9 mouse cellular contexts compared by ENCODE assay signal in genomic region chr3:57663731-57664130, GRCm38 (mm10). TPM values are rescaled to one million over a fixed set of nuclear protein-coding genes. Genes with fewer than 3 reads are reported as not detected.
DNase-seq lines count a peak whose midpoint lies in the region; ATAC-seq and TF ChIP-seq lines count a peak whose summit lies in the region.
"Had no signal": no experiment of that assay in that cellular context is flagged by ENCODE, and none has a peak within 500 bp of the region (broad histone marks: within the 10 kb centered on the region; RNA-seq: fewer than 3 reads in every experiment).

No protein-coding gene starts in this region.

- peak in 1 of 2 experiments; percentile 22 for DNase-seq in cerebellum, adult 2 months
- no peak for DNase-seq in cerebellum, adult 9-11 months
- DNase-seq in left cerebral cortex, adult 2 months (ENCODE audit: extremely low spot score in 1 of 2, low spot score in 2 of 2): peak; percentile 24 to 38
- DNase-seq in left cerebral cortex, adult 8-10 months (ENCODE audit: low spot score in 2 of 2): no peak
- peak; percentile 76 for DNase-seq in R1 (ENCODE audit: low read depth, low spot score)
- DNase-seq in embryonic facial prominence, embryonic 11.5 days (ENCODE audit: low spot score): peak; percentile 85
- DNase-seq in left cerebral cortex, postnatal 4 days: peak; percentile 27
- DNase-seq in right cerebral cortex, postnatal 14 days: peak; percentile 46

- TF ChIP-seq POLR2A in cerebellum, adult 2 months (IDR thresholded peaks at IDR 0.05; ENCODE audit: borderline replicate concordance, insufficient read depth, low read length): no peak

- ATAC-seq in embryonic facial prominence, embryonic 11.5 days (replicated peaks; ENCODE audit: insufficient number of reproducible peaks, low FRiP score, low TSS enrichment, low read depth): no peak

- intact Hi-C loops in left cerebral cortex, adult 2 months (cut with DNase I): no loop called here
- intact Hi-C loops in left cerebral cortex, postnatal 4 days (cut with DNase I): loop anchor here (10.0 kb wide), 2 partner anchors 461 to 831 kb away; no protein-coding TSS in a partner anchor

- no peaks in the 10 kb centered on the region for H3K27me3 ChIP-seq in cerebellum, adult 2 months (ENCODE audit: control insufficient read depth, insufficient read depth, low read length)
- no peaks in the 10 kb centered on the region for H3K27me3 ChIP-seq in embryonic facial prominence, embryonic 11.5 days (ENCODE audit: control insufficient read depth, insufficient read depth, low read length)

- H3K9me3 ChIP-seq in embryonic facial prominence, embryonic 11.5 days (replicated peaks; ENCODE audit: control insufficient read depth, low read length): no peaks in the 10 kb centered on the region

- peak; percentile 23; the same call in 1 of the 2 replicates for TF ChIP-seq CTCF in cerebellum, adult 2 months (IDR thresholded peaks at IDR 0.05; ENCODE audit: borderline replicate concordance, insufficient read depth, low read depth, low read length)
- peak; percentile 79 for TF ChIP-seq CTCF in left cerebral cortex, adult 2 months (IDR thresholded peaks at IDR 0.05)

- no peak overlapping the region for H3K4me2 ChIP-seq in embryonic facial prominence, embryonic 11.5 days (ENCODE audit: low read depth, low read length)

- no peaks in the 10 kb centered on the region for H3K36me3 ChIP-seq in embryonic facial prominence, embryonic 11.5 days (replicated peaks; ENCODE audit: control insufficient read depth, insufficient read depth, low read depth, low read length)

- no peak overlapping the region for H3K27ac ChIP-seq in cerebellum, adult 2 months (ENCODE audit: insufficient read depth, low read length)
- H3K27ac ChIP-seq in left cerebral cortex, adult 2 months: no peak overlapping the region
- H3K27ac ChIP-seq in embryonic facial prominence, embryonic 11.5 days (replicated peaks; ENCODE audit: low read depth, low read length): no peak overlapping the region

- WGBS in cerebellum, adult 2 months: 14% methylated on average over 6 of the region's 6 CpGs
- 24% methylated on average over 6 of the region's 6 CpGs for WGBS in embryonic facial prominence, embryonic 11.5 days

- H3K4me3 ChIP-seq in cerebellum, adult 2 months (replicated peaks; ENCODE audit: insufficient read depth, low read depth, low read length): no peak overlapping the region
- no peak overlapping the region for H3K4me3 ChIP-seq in left cerebral cortex, adult 2 months
- no peak overlapping the region for H3K4me3 ChIP-seq in embryonic facial prominence, embryonic 11.5 days (ENCODE audit: low read depth, low read length)

- H3K9ac ChIP-seq in embryonic facial prominence, embryonic 11.5 days (replicated peaks; ENCODE audit: low read length): no peak overlapping the region

- H3K4me1 ChIP-seq in cerebellum, adult 2 months (ENCODE audit: control insufficient read depth, insufficient read depth, low read length): no peaks in the 10 kb centered on the region
- no peaks in the 10 kb centered on the region for H3K4me1 ChIP-seq in embryonic facial prominence, embryonic 11.5 days (ENCODE audit: control insufficient read depth, insufficient read depth, low read length)

RNA-seq across cellular contexts. Expression of gene Commd2, which starts 12.2 kb away (rescaled TPM):
- polyA plus RNA-seq in cerebellum, adult 2 months (2012; rRNA removed): 25.9 and 28.9 TPM in 2 replicates
- 10 to 100 TPM; 21.8 to 22.9 TPM for total RNA-seq in left cerebral cortex, adult 2 months (2021)
- total RNA-seq in left cerebral cortex, adult 8-10 months (2022): 10 to 100 TPM; 18.5 to 20.9 (median 19.2) TPM
- polyA plus RNA-seq in embryonic facial prominence, embryonic 11.5 days (2014; fragmentation: Nextera tagmentation; extraction: Ambion mirVana): 97.8 and 102 TPM in 2 replicates
- total RNA-seq in left cerebral cortex, postnatal 4 days (2021): 10 to 100 TPM; 31.2 to 32.6 TPM

RNA-seq across cellular contexts. Expression of gene Ankub1, which starts 28.9 kb away (rescaled TPM):
- polyA plus RNA-seq in cerebellum, adult 2 months (2012; rRNA removed): 3.2 and 3.9 TPM in 2 replicates
- total RNA-seq in left cerebral cortex, adult 2 months (2021): 1 to 10 TPM; 1.1 to 1.3 TPM
- total RNA-seq in left cerebral cortex, adult 8-10 months (2022): 1 to 10 TPM; 1.8 to 2.6 (median 2.3) TPM
- polyA plus RNA-seq in embryonic facial prominence, embryonic 11.5 days (2014; fragmentation: Nextera tagmentation; extraction: Ambion mirVana): 0.20 TPM in 1 of 2 replicates, not detected in the other
- total RNA-seq in left cerebral cortex, postnatal 4 days (2021): under 1 TPM; 0.52 to 0.58 TPM
- polyA plus RNA-seq: neural tube, embryonic 14.5 days had no signal

Comparison
In these comparisons a context has a peak if more than half of its experiments do, and no peak if none do; other contexts are left out.
1. DNase-seq: peak in left cerebral cortex, adult 2 months (2 of 2), R1 (single experiment), embryonic facial prominence, embryonic 11.5 days (single experiment), left cerebral cortex, postnatal 4 days (single experiment) and right cerebral cortex, postnatal 14 days (single experiment); none in cerebellum, adult 9-11 months (single experiment) and left cerebral cortex, adult 8-10 months (0 of 2).